Mouse (Mus musculus) heart, postnatal 0 days (tissue): ENCODE data around the gene Gli2. TPM values are rescaled to one million over a fixed set of nuclear protein-coding genes. Genes with fewer than 3 reads are reported as not detected.

Experiments used
- ATAC-seq: fragments of 200-750 bp; cut with Nextera tagmentation; 2 replicates; pipeline ENCODE4 v1.8.0; 2017; ENCODE audit warnings: low read depth, moderate number of reproducible peaks, moderate library complexity; ENCODE audit not compliant: insufficient read depth
- DNase-seq: peaks from one replicate; pipeline ENCODE4 v3.0.0-alpha.2; 2016; ENCODE audit warnings: low spot score
- H3K27ac ChIP-seq: fragments of 300-500 bp; sonication (generic); 2 replicates; pipeline ENCODE4 v1.5.1; 2014; ENCODE audit warnings: low read depth, mild to moderate bottlenecking
- H3K27me3 ChIP-seq: fragments of 300-500 bp; sonication (generic); 2 replicates; pipeline ENCODE4 v1.6.1; 2014; ENCODE audit warnings: low read length, mixed read lengths; ENCODE audit not compliant: control insufficient read depth, insufficient read depth
- H3K36me3 ChIP-seq: fragments of 300-500 bp; sonication (generic); replicated peaks from 2 replicates; pipeline ENCODE4 v1.6.1; 2014; ENCODE audit warnings: low read length, mixed read lengths; ENCODE audit not compliant: control insufficient read depth, insufficient read depth
- H3K4me1 ChIP-seq: fragments of 300-500 bp; sonication (generic); 2 replicates; pipeline ENCODE4 v1.6.1; 2014; ENCODE audit warnings: antibody characterized with exemption; ENCODE audit not compliant: control insufficient read depth, insufficient read depth
- H3K4me2 ChIP-seq: fragments of 300-500 bp; sonication (generic); 2 replicates; pipeline ENCODE4 v1.6.1; 2014; ENCODE audit warnings: low read depth, mild to moderate bottlenecking, low read length, moderate library complexity
- H3K4me3 ChIP-seq: fragments of 300-500 bp; sonication (generic); 2 replicates; pipeline ENCODE4 v1.5.1; 2014; ENCODE audit warnings: low read depth, low read length
- H3K9ac ChIP-seq: fragments of 300-500 bp; sonication (generic); replicated peaks from 2 replicates; pipeline ENCODE4 v1.6.1; 2014; ENCODE audit warnings: low read depth, low read length, mixed read lengths
- H3K9me3 ChIP-seq: fragments of 300-500 bp; sonication (generic); replicated peaks from 2 replicates; pipeline ENCODE4 v1.6.1; 2016; ENCODE audit warnings: low read length; ENCODE audit not compliant: control insufficient read depth
- CTCF ChIP-seq: IDR thresholded peaks from 2 replicates; pipeline ENCODE4 v1.5.1; 2016; ENCODE audit warnings: antibody characterized with exemption, control low read depth, low read depth
- EP300 ChIP-seq: IDR thresholded peaks from 2 replicates; pipeline ENCODE4 v1.6.1; 2016; ENCODE audit warnings: antibody characterized with exemption, low read depth
- WGBS: fragments of 180-500 bp; shearing (Covaris S2); extraction: QIAGEN DNeasy Blood & Tissue Kit; methylation state at CpG from one replicate; pipeline ENCODE4 v1.1.7; 2014; 5-methylcytosine and 5-hydroxymethylcytosine counted together
- polyA plus RNA-seq: library from polyadenylated mRNA; unstranded; fragments of >200 nt; fragmentation: Nextera tagmentation; extraction: Ambion mirVana; gene quantifications from 2 replicates; pipeline ENCODE4 v1.2.1, GENCODE M21; 2015
- total RNA-seq: library from RNA; depleted of rRNA; stranded (reverse); fragments of >200 nt; gene quantifications from 2 replicates; pipeline ENCODE4 v1.2.3, GENCODE M21; 2014; ENCODE audit warnings: low replicate concordance

The Gli2 gene
- total and polyA plus RNA-seq, 2 experiments from 2014 or later, result 0.93 to 14.7 TPM

DNA sequence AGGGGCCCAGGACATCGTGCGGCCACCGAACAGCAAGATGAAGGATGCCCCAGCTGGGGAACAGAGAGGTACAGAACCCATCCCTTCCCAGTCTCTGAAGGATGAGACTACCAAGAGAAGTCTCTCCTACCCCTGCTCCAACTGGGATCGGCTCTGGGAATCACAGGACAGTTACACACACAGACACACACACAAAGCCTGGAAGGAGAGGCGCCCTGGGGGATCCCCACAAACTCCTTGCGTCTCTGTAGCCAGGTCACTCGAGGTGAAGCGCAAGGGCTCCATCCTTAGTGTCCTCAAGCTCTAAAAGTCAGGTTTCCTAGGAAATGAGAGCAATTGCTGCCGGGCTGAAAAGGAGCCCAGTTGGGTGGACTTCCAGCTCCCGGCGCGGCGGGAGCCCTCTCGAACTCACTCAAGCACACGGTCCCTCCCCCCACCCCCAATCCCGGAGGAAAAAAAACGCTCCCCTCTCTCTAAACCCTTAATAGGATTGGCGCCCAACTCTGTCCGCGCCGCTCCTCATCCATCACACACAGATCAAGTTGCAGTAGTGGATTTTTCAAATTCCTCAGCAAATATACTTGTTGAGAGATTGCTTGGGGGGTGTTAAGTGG is 1.4 kb downstream of the Gli2 start:
- DNase-seq, result no peak
- H3K36me3 ChIP-seq, result no peaks in the 10 kb centered on the region
- ATAC-seq, result no peak
- TF ChIP-seq CTCF (no peak), EP300 (no peak)
- peak overlapping the region; percentile 84 for H3K4me2 ChIP-seq
- 2% methylated on average over 21 of the region's 21 CpGs for WGBS
- H3K4me1 ChIP-seq, result peaks cover 8% of the 10 kb centered on the region; the same call in 1 of the 2 replicates
- no peaks in the 10 kb centered on the region for H3K9me3 ChIP-seq
- peak overlapping the region; percentile 48 for H3K27ac ChIP-seq
- 0 out of 2 replicates have a peak overlapping the region, but pooled peaks have one; percentile 31 for H3K9ac ChIP-seq
- peak overlapping the region; percentile 53 for H3K4me3 ChIP-seq
- peaks cover 64% of the 10 kb centered on the region for H3K27me3 ChIP-seq

DNA sequence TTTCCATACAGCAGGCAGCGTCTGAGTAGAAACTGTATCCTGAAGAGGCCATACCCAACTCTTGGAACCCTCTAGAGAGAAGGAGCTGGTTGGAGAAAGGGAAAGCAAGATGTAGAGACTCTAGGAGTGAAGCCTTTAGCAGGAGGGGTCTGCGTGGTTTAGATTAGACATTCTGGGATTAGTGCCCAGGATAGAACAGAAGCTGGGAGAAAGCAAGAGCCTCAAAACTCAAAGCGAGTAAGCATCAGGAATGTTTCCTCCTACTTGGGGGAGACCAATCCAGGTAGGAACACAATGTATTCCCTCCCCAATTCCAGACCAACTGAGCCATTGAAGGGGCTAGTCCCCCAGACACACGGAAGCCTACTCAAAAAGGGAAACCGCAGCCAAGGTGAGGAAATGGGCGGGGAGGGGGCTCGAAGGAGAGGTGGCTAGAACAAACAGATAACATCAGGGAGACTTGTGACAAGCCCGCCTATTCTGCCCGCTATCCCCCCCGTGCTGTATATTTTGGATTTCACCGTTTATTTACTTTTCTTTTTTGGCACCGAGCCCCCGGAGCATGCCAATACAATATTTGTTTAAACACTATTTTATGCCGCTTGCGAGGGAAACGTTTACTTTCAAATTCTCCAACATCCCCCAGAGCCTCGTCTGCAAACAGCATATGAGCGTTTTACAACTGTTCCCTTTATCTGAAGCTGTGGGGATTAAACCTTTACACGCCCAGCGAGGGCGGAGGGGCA is 2.1 kb downstream of the Gli2 start:
- H3K27ac ChIP-seq, result no peak overlapping the region
- 0 out of 2 replicates have a peak overlapping the region, but pooled peaks have one; percentile 26 for H3K9ac ChIP-seq
- no peaks in the 10 kb centered on the region for H3K9me3 ChIP-seq
- H3K36me3 ChIP-seq, result no peaks in the 10 kb centered on the region
- no peak for TF ChIP-seq CTCF
- no peak for TF ChIP-seq EP300
- H3K4me3 ChIP-seq, result peak overlapping the region; percentile 53
- H3K4me2 ChIP-seq, result peak overlapping the region; percentile 84
- WGBS, result 12% methylated on average over 21 of the region's 21 CpGs
- DNase-seq, result no peak
- no peak for ATAC-seq
- peaks cover 8% of the 10 kb centered on the region; the same call in 1 of the 2 replicates for H3K4me1 ChIP-seq
- H3K27me3 ChIP-seq, result peaks cover 64% of the 10 kb centered on the region

DNA sequence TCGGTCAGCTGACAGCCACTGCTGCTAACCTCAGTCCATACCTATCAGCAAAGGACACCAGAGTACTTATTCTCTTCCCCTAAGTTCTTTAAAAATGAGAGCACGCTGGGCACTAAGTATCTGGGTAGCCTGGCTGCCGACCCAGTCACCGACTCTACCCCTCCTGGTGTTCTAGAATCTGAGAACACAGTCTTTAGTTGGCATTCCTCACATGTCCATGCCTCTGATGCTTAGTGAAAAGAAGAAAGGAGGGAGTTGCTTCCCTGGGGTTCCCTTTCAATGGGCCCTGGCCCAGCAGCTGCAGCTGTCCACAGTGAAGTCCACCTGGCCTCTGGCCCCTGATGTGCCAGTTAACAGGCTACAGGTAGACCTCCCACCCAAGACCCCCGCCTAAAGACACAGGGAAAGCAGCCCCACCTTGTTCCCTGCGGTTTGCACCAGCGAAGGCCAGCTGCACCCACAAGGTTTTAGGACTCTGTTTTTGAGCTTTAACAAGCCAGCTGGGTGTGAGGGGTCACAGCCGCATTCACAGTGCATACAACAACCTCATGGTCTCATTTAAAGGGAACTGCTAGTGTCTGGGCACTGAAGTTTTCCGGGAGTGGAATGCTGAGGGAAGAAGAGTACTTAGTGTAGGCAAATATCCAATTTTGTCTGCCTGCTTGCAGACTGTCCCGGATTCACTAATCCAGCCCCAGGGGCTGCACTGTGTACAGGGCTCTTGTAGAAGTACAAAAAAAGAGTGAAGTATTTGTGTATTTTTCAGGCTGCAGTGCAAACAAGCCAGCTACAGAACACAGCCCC is 3.4 kb downstream of the Gli2 start:
- DNase-seq (no peak), ATAC-seq (no peak)
- H3K4me3 ChIP-seq, result no peak overlapping the region
- H3K9ac ChIP-seq, result no peak overlapping the region
- 48% methylated on average over 10 of the region's 10 CpGs for WGBS
- H3K4me1 ChIP-seq, result peaks cover 8% of the 10 kb centered on the region; the same call in 1 of the 2 replicates
- peaks cover 61% of the 10 kb centered on the region for H3K27me3 ChIP-seq
- no peaks in the 10 kb centered on the region for H3K36me3 ChIP-seq
- no peak for TF ChIP-seq CTCF
- TF ChIP-seq EP300, result no peak
- H3K9me3 ChIP-seq, result no peaks in the 10 kb centered on the region
- no peak overlapping the region for H3K27ac ChIP-seq
- no peak overlapping the region for H3K4me2 ChIP-seq

DNA sequence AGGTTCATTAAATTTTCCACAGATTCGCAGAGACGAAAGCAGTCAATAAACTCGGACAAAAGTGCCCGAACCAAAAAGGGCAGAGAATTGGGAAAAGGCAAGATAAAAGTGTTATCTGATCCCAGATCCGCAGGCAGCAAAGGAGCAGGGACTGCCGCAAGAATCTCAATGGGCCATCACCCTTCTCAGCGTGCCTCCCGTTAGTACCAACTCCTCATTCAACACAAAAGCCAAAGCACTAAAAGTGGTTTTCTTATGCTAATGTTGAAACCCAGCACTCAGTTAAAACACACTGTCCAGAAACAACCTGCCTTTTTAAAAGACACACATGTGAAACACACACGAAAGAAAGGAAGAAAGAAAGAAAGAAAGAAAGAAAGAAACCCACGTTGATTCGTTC is 4.4 kb downstream of the Gli2 start:
- no peak for DNase-seq
- no peak overlapping the region for H3K9ac ChIP-seq
- H3K27me3 ChIP-seq, result peaks cover 54% of the 10 kb centered on the region
- no peak overlapping the region for H3K4me3 ChIP-seq
- no peak overlapping the region for H3K27ac ChIP-seq
- H3K9me3 ChIP-seq, result no peaks in the 10 kb centered on the region
- H3K4me2 ChIP-seq, result no peak overlapping the region
- no peak for ATAC-seq
- H3K36me3 ChIP-seq, result no peaks in the 10 kb centered on the region
- no peak for TF ChIP-seq CTCF
- no peak for TF ChIP-seq EP300
- 39% methylated on average over 11 of the region's 11 CpGs for WGBS
- peaks cover 8% of the 10 kb centered on the region; the same call in 1 of the 2 replicates for H3K4me1 ChIP-seq

DNA sequence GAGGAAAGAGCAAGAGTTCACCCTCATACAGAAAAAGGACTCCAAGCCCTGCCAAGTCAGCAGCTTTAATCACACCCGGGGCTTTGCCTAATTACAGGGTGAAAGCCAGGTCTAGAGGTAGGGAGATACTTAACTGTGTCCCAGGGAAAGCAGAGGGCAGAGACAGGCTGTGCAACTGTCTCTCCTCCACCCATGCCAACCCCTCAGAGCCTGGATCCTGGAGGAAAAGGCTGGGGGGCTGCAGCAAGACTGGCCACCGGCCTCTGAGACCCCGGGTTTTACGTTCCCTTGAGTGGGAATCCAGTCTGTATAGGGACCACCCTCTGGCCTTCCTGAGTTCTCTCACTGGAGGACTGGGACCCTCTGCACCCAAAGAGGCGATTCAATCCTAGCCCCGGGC is 4.9 kb downstream of the Gli2 start:
- no peak for ATAC-seq
- TF ChIP-seq CTCF (no peak), EP300 (no peak)
- H3K9ac ChIP-seq, result no peak overlapping the region
- no peaks in the 10 kb centered on the region for H3K36me3 ChIP-seq
- H3K9me3 ChIP-seq, result no peaks in the 10 kb centered on the region
- peak overlapping the region; percentile 78; the same call in 1 of the 2 replicates for H3K4me2 ChIP-seq
- no peak for DNase-seq
- no peak overlapping the region for H3K27ac ChIP-seq
- peaks cover 54% of the 10 kb centered on the region for H3K27me3 ChIP-seq
- WGBS, result 25% methylated on average over 6 of the region's 6 CpGs
- H3K4me1 ChIP-seq, result peaks cover 8% of the 10 kb centered on the region; the same call in 1 of the 2 replicates
- no peak overlapping the region for H3K4me3 ChIP-seq
